Mouse (Mus musculus): Measurements from ENCODE around the gene Slc22a4.

GRCm38 (mm10) chr11:54052128-54052527 lies 24.2 kb upstream of the Slc22a4 start:
- TF ChIP-seq CTCF (IDR thresholded peaks at IDR 0.05; ENCODE audit: control insufficient read depth, insufficient read depth, insufficient read length), result no peak
- TF ChIP-seq USF1 (IDR thresholded peaks at IDR 0.05; ENCODE audit: low read depth), result no peak
- no peak for TF ChIP-seq CEBPB (IDR thresholded peaks at IDR 0.05; ENCODE audit: low read depth)

Measured in C2C12 (cell line).